Mouse (Mus musculus) large intestine, adult 2 months (tissue): ENCODE data around the gene Thop1. TPM values are rescaled to one million over a fixed set of nuclear protein-coding genes. Genes with fewer than 3 reads are reported as not detected.

Experiments
- DNase-seq: peaks from one replicate; pipeline ENCODE4 v3.0.0-alpha.2; 2012; ENCODE audit warnings: low read depth, low spot score
- WGBS: fragments of 180-500 bp; shearing (Covaris S2); methylation state at CpG from one replicate; pipeline ENCODE4 v1.1.7; 2018; 5-methylcytosine and 5-hydroxymethylcytosine counted together
- polyA plus RNA-seq: library from polyadenylated mRNA; depleted of rRNA; stranded (reverse); fragments of >200 nt; gene quantifications from 2 replicates; pipeline ENCODE4 v1.2.3, GENCODE M21; 2012; rRNA removed

The Thop1 gene
- polyA plus RNA-seq, 1 experiment = 31.5 TPM

DNA sequence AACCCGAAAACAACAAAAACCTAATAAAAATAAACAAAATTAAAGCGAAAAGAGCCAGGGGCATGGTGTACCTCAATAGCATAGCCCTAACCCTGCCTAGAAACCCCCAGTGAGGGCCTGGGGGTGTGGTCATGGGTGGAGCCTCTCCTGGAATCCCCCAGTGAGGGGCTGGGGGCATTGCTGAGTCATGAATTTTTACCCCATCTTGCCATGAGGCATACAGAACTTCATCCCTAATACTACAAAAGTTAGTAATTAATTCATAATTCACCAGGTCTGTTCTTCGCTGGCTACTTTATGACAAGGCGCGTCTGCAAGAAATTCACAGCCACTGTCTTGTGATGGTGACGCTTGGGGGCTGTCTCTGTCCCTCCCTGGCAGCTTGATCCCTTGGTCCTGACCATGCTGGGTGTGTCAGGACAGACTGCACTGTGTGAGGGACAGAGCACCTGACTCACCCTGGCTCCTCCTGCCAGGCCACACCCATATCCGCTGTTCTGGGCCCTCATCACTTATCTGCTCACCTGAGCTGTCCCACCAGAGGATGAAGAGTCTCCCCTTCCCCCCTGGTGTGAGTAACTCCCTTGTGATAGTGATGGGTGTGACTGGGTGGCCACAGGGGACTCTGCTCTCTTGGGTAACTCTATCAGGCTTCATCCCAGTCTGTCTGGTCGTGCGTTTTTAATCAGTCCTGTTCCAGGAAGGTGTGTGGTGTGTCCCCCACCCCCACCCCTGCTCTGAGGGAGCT is 25.3 kb downstream of the Thop1 start:
- 46% methylated on average over 9 of the region's 9 CpGs for WGBS
- no peak for DNase-seq

DNA sequence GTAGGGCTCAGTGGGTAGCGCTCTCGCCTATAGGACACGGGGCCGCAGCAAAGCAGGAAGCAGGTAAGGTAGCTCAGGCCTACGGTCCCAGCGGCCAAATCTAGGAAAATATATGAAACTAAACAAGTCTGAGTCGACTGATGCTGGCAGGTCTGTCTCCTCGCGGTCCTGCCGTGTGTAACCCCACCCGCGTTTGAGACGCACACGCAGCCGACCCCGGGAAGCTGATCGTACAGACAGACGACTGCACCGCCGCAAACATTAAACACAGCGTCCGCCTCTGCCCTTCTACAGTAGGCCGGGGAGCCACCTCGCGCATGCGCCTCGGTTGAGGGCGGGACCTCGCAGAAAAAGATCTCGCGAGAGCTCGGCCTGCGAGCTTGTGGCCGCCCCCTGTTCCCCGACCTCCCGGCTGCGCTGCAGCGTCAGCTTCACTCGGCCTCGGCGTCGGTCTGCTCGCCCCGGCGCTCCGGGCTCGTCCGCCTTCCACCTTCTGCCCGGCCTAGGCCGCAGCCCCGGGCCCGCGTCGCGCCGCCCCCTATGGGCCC is 35.8 kb downstream of the Thop1 start, which contains the start of gene Map2k2:
Gene Map2k2, plus strand, starts transcription at position 351 of the 548 bp plus-strand sequence.
- under 1% methylated on average over 55 of the region's 56 CpGs for WGBS
- DNase-seq = no peak

DNA sequence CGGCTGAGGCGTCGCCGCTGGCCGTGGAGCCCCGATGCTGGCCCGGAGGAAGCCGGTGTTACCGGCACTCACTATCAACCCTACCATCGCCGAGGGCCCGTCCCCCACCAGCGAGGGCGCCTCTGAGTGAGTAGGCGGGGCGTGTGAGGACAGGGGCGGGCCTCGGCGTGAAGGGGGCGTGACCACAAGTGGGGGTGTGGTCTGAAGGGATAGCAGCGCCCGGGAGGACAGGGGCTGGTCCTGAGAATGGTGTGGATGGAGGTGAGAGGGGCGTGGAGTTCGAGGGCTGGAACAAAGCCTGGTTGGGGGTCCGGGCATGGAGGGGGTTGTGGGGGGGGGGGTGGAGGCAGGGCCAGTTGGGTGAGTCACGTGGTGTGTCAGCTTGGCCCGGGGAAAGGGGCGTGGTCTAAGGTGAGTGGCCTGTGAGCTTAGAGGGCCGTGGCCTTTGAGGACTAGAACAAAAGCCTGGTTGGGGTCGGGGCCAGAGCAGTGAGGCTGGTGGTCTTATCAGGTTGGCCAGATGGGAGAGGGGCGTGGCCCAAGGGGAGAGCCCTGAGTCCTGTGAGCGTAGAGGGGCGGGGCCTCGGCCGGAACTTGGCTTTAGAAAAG is 36.4 kb downstream of the Thop1 start:
- WGBS = under 1% methylated on average over 35 of the region's 35 CpGs
- no peak for DNase-seq

DNA sequence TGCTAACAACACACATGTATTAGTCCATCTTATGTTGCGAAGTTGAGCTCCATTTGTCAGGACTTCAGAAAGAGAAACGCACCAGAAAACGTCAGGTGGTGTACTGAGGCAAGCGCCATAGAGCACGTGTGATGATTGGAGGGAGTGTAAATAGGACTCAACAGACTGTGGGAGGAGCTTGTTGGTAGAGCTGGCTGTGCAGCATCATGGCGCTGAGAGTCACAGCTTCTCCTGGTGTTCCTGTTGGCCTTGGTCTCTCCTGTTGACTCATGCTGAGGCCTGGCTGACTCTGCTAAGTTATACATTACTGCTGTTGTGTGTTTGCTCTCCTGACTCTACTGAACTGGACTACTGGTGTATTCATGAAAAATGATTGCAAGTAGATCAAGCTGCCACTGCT is 43.1 kb downstream of the Thop1 start:
- DNase-seq = no peak

DNA sequence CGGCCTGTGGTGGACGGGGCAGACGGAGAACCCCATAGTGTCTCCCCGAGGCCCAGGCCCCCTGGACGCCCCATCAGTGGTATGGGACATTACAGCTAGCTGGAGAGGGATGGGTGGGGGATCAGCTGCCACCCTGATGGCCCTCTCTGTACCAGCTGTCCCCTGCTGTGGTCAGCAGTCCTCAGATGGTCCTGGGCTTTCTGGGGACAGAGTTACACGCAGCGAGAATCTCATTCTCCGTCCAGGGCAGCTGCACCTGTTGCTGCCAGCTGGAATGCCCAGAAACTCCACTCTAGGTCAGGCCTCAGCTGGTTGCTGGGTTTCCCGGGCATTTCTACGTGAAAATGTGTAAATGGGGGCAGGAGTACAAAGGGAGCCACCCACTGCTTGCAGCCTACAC is 49.8 kb downstream of the Thop1 start:
- DNase-seq = no peak
- 93% methylated on average over 10 of the region's 10 CpGs for WGBS

More for the DNA sequence above, 43.1 kb downstream of the Thop1 start:
- WGBS = 94% methylated on average over 6 of the region's 6 CpGs

DNA sequence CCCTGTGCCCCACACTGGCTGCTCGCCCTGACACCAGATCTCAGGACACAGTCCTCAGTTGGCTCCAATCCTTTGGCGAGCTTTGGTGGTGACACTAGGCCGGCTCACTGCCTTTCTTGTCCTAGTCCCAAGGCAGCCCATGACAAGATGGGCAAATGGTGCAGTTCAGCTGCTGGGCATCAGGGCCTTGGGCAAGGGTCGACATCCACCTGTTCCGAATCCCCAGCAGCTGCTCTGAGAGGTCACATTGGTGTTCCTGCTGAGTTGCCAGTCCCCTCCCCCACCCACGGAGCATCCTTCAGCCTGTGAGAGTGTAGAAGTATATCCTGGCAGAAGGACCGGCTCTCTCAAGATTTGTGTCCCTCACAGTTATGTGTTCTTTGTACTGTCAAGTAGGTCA is 50.8 kb downstream of the Thop1 start:
- no peak for DNase-seq
- 89% methylated on average over 7 of the region's 7 CpGs for WGBS

DNA sequence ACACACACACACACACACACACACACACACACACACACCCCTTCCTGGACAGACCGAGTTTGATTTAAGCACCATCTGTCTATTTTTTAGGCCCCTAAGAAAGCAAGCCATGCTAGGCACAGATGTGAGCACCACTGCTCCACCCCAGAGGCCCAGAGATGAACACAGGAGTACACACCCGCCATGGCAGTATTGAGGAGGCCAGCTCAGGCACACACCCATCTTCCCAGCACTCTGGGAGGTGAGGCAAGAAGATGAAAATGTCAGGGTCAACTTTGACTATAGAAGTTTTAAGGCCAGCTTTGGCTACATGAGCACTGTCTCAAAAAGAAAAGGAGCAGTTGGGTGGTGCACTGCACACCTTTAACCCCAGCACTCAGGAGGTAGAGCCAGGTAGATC is 53.1 kb downstream of the Thop1 start:
- DNase-seq = no peak
- 60% methylated on average over 2 of the region's 2 CpGs for WGBS

DNA sequence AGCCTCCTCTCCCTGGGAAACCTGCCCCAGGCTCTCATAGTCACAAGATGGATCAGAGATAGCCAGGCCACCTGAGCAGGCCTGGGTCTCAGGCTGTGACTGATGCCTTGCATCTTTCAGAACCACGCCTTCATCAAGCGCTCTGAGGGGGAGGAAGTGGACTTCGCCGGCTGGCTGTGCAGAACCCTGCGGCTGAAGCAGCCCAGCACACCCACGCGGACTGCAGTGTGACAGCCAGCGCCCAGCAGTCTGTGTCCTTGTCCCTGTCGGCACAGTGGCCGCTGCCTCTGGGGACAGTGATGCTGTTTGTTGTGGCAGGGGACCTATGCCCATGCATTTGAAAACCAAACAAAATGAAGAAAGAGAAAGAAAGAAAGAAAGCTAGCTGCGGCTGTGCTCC is 53.7 kb downstream of the Thop1 start:
- WGBS = 71% methylated on average over 11 of the region's 11 CpGs
- no peak for DNase-seq

Other genes with a start within 250 kb of the Thop1 start
- gene Oaz1, start 243.4 kb upstream of the Thop1 start, polyA plus RNA-seq = 980 and 1,000 TPM in 2 replicates
- gene Lingo3, start 226.0 kb upstream of the Thop1 start, polyA plus RNA-seq = 0.04 and 0.05 TPM in 2 replicates
- gene Lsm7, start 214.8 kb upstream of the Thop1 start, polyA plus RNA-seq = 114 and 134 TPM in 2 replicates
- gene Sppl2b, start 214.8 kb upstream of the Thop1 start, polyA plus RNA-seq = 48.4 and 72.7 TPM in 2 replicates
- 0.21 and 0.32 TPM in 2 replicates for gene Tmprss9, start 198.2 kb upstream of the Thop1 start, polyA plus RNA-seq
- gene Timm13, start 169.1 kb upstream of the Thop1 start, polyA plus RNA-seq = 199 and 214 TPM in 2 replicates
- 26.1 and 34.1 TPM in 2 replicates for gene Lmnb2, start 151.8 kb upstream of the Thop1 start, polyA plus RNA-seq
- gene Gadd45b, start 140.0 kb upstream of the Thop1 start, polyA plus RNA-seq = 18.3 and 23.8 TPM in 2 replicates
- gene Gng7, start 55.1 kb upstream of the Thop1 start, polyA plus RNA-seq = 0.83 and 1.1 TPM in 2 replicates
- gene Diras1, start 44.4 kb upstream of the Thop1 start, polyA plus RNA-seq = 0.22 and 0.36 TPM in 2 replicates
- gene Slc39a3, start 32.6 kb upstream of the Thop1 start, polyA plus RNA-seq = 26.3 and 26.5 TPM in 2 replicates
- 143 and 164 TPM in 2 replicates for gene Sgta, start 9.9 kb upstream of the Thop1 start, polyA plus RNA-seq
- 38.1 and 162 TPM in 2 replicates for gene Creb3l3, start 28.8 kb downstream of the Thop1 start, polyA plus RNA-seq
- gene Map2k2, start 35.9 kb downstream of the Thop1 start, polyA plus RNA-seq = 212 and 265 TPM in 2 replicates
- gene Zbtb7a, start 65.2 kb downstream of the Thop1 start, polyA plus RNA-seq = 47.6 and 80.0 TPM in 2 replicates
- 40.4 and 40.5 TPM in 2 replicates for gene Pias4, start 97.9 kb downstream of the Thop1 start, polyA plus RNA-seq
- gene Eef2, start 106.6 kb downstream of the Thop1 start, polyA plus RNA-seq = 1,127 and 1,546 TPM in 2 replicates
- 78.5 and 80.1 TPM in 2 replicates for gene Dapk3, start 113.0 kb downstream of the Thop1 start, polyA plus RNA-seq
- not detected in 2 replicates for gene 4930442H23Rik, start 113.8 kb downstream of the Thop1 start, polyA plus RNA-seq
- not detected in 2 replicates for gene Nmrk2, start 132.0 kb downstream of the Thop1 start, polyA plus RNA-seq
- 0.70 and 0.76 TPM in 2 replicates for gene Atcay, start 160.8 kb downstream of the Thop1 start, polyA plus RNA-seq
- 5.1 and 8.2 TPM in 2 replicates for gene Zfr2, start 163.1 kb downstream of the Thop1 start, polyA plus RNA-seq
- gene Matk, start 182.9 kb downstream of the Thop1 start, polyA plus RNA-seq = 6.5 and 9.5 TPM in 2 replicates
- gene Mrpl54, start 196.9 kb downstream of the Thop1 start, polyA plus RNA-seq = 109 and 119 TPM in 2 replicates
- gene Apba3, start 196.9 kb downstream of the Thop1 start, polyA plus RNA-seq = 72.7 and 114 TPM in 2 replicates
- gene Tjp3, start 221.5 kb downstream of the Thop1 start, polyA plus RNA-seq = 140 and 172 TPM in 2 replicates
- gene Pip5k1c, start 222.9 kb downstream of the Thop1 start, polyA plus RNA-seq = 30.6 and 43.4 TPM in 2 replicates